Mouse (Mus musculus) forebrain, embryonic 14.5 days (tissue): ENCODE data around the gene Maml3. TPM values are rescaled to one million over a fixed set of nuclear protein-coding genes. Genes with fewer than 3 reads are reported as not detected.

Source experiments
- ATAC-seq: fragments of 200-750 bp; cut with Nextera tagmentation; 2 replicates; pipeline ENCODE4 v1.8.0; 2017; ENCODE audit warnings: mild to moderate bottlenecking, moderate library complexity
- DNase-seq: peaks from one replicate; pipeline ENCODE4 v3.0.0-alpha.2; 2015; ENCODE audit warnings: low spot score
- H3K27ac ChIP-seq: fragments of 300-500 bp; sonication (generic); 2 replicates; pipeline ENCODE4 v1.5.1; 2014; ENCODE audit warnings: low read depth, mild to moderate bottlenecking, control low read depth, low read length, moderate library complexity
- H3K27me3 ChIP-seq: fragments of 300-500 bp; sonication (generic); replicated peaks from 2 replicates; pipeline ENCODE4 v1.6.1; 2014; ENCODE audit warnings: low read length, control low read depth, mixed read lengths; ENCODE audit not compliant: control insufficient read depth, insufficient read depth
- H3K36me3 ChIP-seq: fragments of 300-500 bp; sonication (generic); 2 replicates; pipeline ENCODE4 v1.6.1; 2014; ENCODE audit warnings: low read length, control low read depth; ENCODE audit not compliant: control insufficient read depth, insufficient read depth
- H3K4me1 ChIP-seq: fragments of 300-500 bp; sonication (generic); 2 replicates; pipeline ENCODE4 v1.6.1; 2014; ENCODE audit warnings: antibody characterized with exemption, low read length, control low read depth; ENCODE audit not compliant: control insufficient read depth, insufficient read depth
- H3K4me2 ChIP-seq: fragments of 300-500 bp; sonication (generic); 2 replicates; pipeline ENCODE4 v1.6.1; 2014; ENCODE audit warnings: mild to moderate bottlenecking, control low read depth, low read length
- H3K4me3 ChIP-seq: fragments of 300-500 bp; sonication (generic); 2 replicates; pipeline ENCODE4 v1.5.1; 2014; ENCODE audit warnings: low read depth, low read length, control low read depth
- H3K9ac ChIP-seq: fragments of 300-500 bp; sonication (generic); 2 replicates; pipeline ENCODE4 v1.6.1; 2014; ENCODE audit warnings: mild to moderate bottlenecking, low read length, control low read depth, moderate library complexity
- H3K9me3 ChIP-seq: fragments of 300-500 bp; sonication (generic); replicated peaks from 2 replicates; pipeline ENCODE4 v1.6.1; 2016; ENCODE audit warnings: low read length, control low read depth, mixed read lengths; ENCODE audit not compliant: control insufficient read depth
- WGBS: fragments of 180-500 bp; shearing (Covaris S2); extraction: QIAGEN DNeasy Blood & Tissue Kit; methylation state at CpG from one replicate; pipeline ENCODE4 v1.1.7; 2014; 5-methylcytosine and 5-hydroxymethylcytosine counted together
- polyA plus RNA-seq: library from polyadenylated mRNA; unstranded; fragments of >200 nt; fragmentation: Nextera tagmentation; extraction: Ambion mirVana; gene quantifications from 2 replicates; pipeline ENCODE4 v1.2.1, GENCODE M21; 2014

Maml3 gene
- polyA plus RNA-seq, 1 experiment from 2014 or later, result 4.2 TPM

GRCm38 (mm10) chr3:52100926-52101325 lies 4.0 kb downstream of the Maml3 start:
- ATAC-seq, result no peak
- DNase-seq, result peak; percentile 58
- Histone ChIP-seq H3K4me1 (peaks cover 8% of the 10 kb centered on the region; the same call in 1 of the 2 replicates), H3K4me3 (peak overlapping the region; percentile 73), H3K27me3 (no peaks in the 10 kb centered on the region), H3K9ac (peak overlapping the region; percentile 95; the same call in 1 of the 2 replicates), H3K36me3 (no peaks in the 10 kb centered on the region), H3K27ac (peak overlapping the region; percentile 99), H3K4me2 (peak overlapping the region; percentile 91), H3K9me3 (no peaks in the 10 kb centered on the region)
- 35% methylated on average over 9 of the region's 9 CpGs for WGBS

- 73% methylated on average over 4 of the region's 4 CpGs for WGBS
- H3K4me2 ChIP-seq, result no peak overlapping the region
Measured at GRCm38 (mm10) chr3:52100306-52100705, 4.6 kb downstream of the Maml3 start.

GRCm38 (mm10) chr3:52099286-52099685 lies 5.6 kb downstream of the Maml3 start:
- no peak overlapping the region for H3K4me2 ChIP-seq
- no peaks in the 10 kb centered on the region for H3K36me3 ChIP-seq
- no peaks in the 10 kb centered on the region for H3K9me3 ChIP-seq
- H3K4me1 ChIP-seq, result peaks cover 8% of the 10 kb centered on the region; the same call in 1 of the 2 replicates
- H3K27ac ChIP-seq, result no peak overlapping the region
- WGBS, result 92% methylated on average over 1 of the region's 1 CpGs
- DNase-seq (no peak), ATAC-seq (no peak)
- H3K4me3 ChIP-seq, result no peak overlapping the region
- H3K27me3 ChIP-seq, result no peaks in the 10 kb centered on the region
- H3K9ac ChIP-seq, result no peak overlapping the region

More at GRCm38 (mm10) chr3:52100306-52100705, 4.6 kb downstream of the Maml3 start:
- H3K9ac ChIP-seq, result no peak overlapping the region
- no peaks in the 10 kb centered on the region for H3K9me3 ChIP-seq
- peaks cover 8% of the 10 kb centered on the region; the same call in 1 of the 2 replicates for H3K4me1 ChIP-seq
- ATAC-seq (no peak), DNase-seq (no peak)
- no peaks in the 10 kb centered on the region for H3K36me3 ChIP-seq
- H3K4me3 ChIP-seq, result no peak overlapping the region
- H3K27ac ChIP-seq, result no peak overlapping the region
- no peaks in the 10 kb centered on the region for H3K27me3 ChIP-seq

- ATAC-seq (no peak), DNase-seq (no peak)
- Histone ChIP-seq H3K9ac (no peak overlapping the region), H3K27ac (no peak overlapping the region), H3K4me1 (peaks cover 18% of the 10 kb centered on the region), H3K27me3 (no peaks in the 10 kb centered on the region), H3K4me3 (no peak overlapping the region), H3K4me2 (no peak overlapping the region), H3K36me3 (no peaks in the 10 kb centered on the region), H3K9me3 (no peaks in the 10 kb centered on the region)
- 56% methylated on average over 7 of the region's 7 CpGs for WGBS
Measured at GRCm38 (mm10) chr3:52091261-52091797, 13.5 kb downstream of the Maml3 start.

GRCm38 (mm10) chr3:52090230-52090873 lies 14.5 kb downstream of the Maml3 start:
- no peak for ATAC-seq
- Histone ChIP-seq H3K4me2 (no peak overlapping the region), H3K27me3 (no peaks in the 10 kb centered on the region), H3K4me3 (no peak overlapping the region), H3K27ac (no peak overlapping the region), H3K9me3 (no peaks in the 10 kb centered on the region), H3K4me1 (peaks cover 18% of the 10 kb centered on the region), H3K36me3 (no peaks in the 10 kb centered on the region), H3K9ac (no peak overlapping the region)
- DNase-seq, result no peak
- WGBS, result 89% methylated on average over 8 of the region's 8 CpGs

GRCm38 (mm10) chr3:52088458-52089341 lies 16.2 kb downstream of the Maml3 start:
- 28% methylated on average over 19 of the region's 19 CpGs for WGBS
- H3K27me3 ChIP-seq, result no peaks in the 10 kb centered on the region
- no peaks in the 10 kb centered on the region for H3K9me3 ChIP-seq
- no peaks in the 10 kb centered on the region for H3K36me3 ChIP-seq
- peak overlapping the region; percentile 37 for H3K4me2 ChIP-seq
- DNase-seq (peak; percentile 90), ATAC-seq (peak; percentile 86)
- peak overlapping the region; percentile 40; the same call in 1 of the 2 replicates for H3K9ac ChIP-seq
- peak overlapping the region; percentile 78 for H3K27ac ChIP-seq
- no peak overlapping the region for H3K4me3 ChIP-seq
- H3K4me1 ChIP-seq, result peaks cover 18% of the 10 kb centered on the region

- DNase-seq (peak; percentile 48), ATAC-seq (peak; percentile 67)
- H3K9me3 ChIP-seq, result no peaks in the 10 kb centered on the region
- peaks cover 18% of the 10 kb centered on the region for H3K4me1 ChIP-seq
- H3K4me3 ChIP-seq, result no peak overlapping the region
- no peaks in the 10 kb centered on the region for H3K36me3 ChIP-seq
- peak overlapping the region; percentile 40 for H3K9ac ChIP-seq
- H3K27me3 ChIP-seq, result no peaks in the 10 kb centered on the region
- H3K4me2 ChIP-seq, result no peak overlapping the region
- WGBS, result 46% methylated on average over 7 of the region's 7 CpGs
- H3K27ac ChIP-seq, result peak overlapping the region; percentile 78
Measured at GRCm38 (mm10) chr3:52087636-52088280, 17.1 kb downstream of the Maml3 start.

- H3K4me3 ChIP-seq, result no peak overlapping the region
- no peaks in the 10 kb centered on the region for H3K36me3 ChIP-seq
- ATAC-seq (peak; percentile 37; the same call in 1 of the 2 replicates), DNase-seq (peak; percentile 59)
- H3K4me2 ChIP-seq, result no peak overlapping the region
- H3K27ac ChIP-seq, result no peak overlapping the region
- H3K9ac ChIP-seq, result no peak overlapping the region
- H3K9me3 ChIP-seq, result no peaks in the 10 kb centered on the region
- H3K27me3 ChIP-seq, result no peaks in the 10 kb centered on the region
- whole genome bisulfite sequencing, result 88% methylated on average over 2 of the region's 2 CpGs
- 0 out of 2 replicates have a peak, but pooled peaks cover 3% of the 10 kb centered on the region for H3K4me1 ChIP-seq
Measured at GRCm38 (mm10) chr3:52078763-52079162, 26.1 kb downstream of the Maml3 start.
